Mouse (Mus musculus) midbrain, embryonic 14.5 days (tissue): ENCODE results near the gene Slc17a9. TPM values are rescaled to one million over a fixed set of nuclear protein-coding genes. Genes with fewer than 3 reads are reported as not detected.

Experiments
- ATAC-seq: fragments of 200-750 bp; cut with Nextera tagmentation; 2 replicates; pipeline ENCODE4 v1.8.0; 2017; ENCODE audit warnings: moderate number of reproducible peaks, moderate library complexity; ENCODE audit not compliant: low FRiP score, low TSS enrichment
- DNase-seq: peaks from one replicate; pipeline ENCODE4 v3.0.0-alpha.2; 2015
- H3K27ac ChIP-seq: fragments of 300-500 bp; sonication (generic); replicated peaks from 2 replicates; pipeline ENCODE4 v1.5.1; 2014; ENCODE audit warnings: mild to moderate bottlenecking, low read depth, low read length, moderate library complexity
- H3K27me3 ChIP-seq: fragments of 300-500 bp; sonication (generic); 2 replicates; pipeline ENCODE4 v1.6.1; 2014; ENCODE audit warnings: low read length, control low read depth, mixed read lengths; ENCODE audit not compliant: control insufficient read depth, insufficient read depth
- H3K36me3 ChIP-seq: fragments of 300-500 bp; sonication (generic); 2 replicates; pipeline ENCODE4 v1.6.1; 2014; ENCODE audit warnings: low read length, control low read depth; ENCODE audit not compliant: control insufficient read depth, insufficient read depth
- H3K4me1 ChIP-seq: fragments of 300-500 bp; sonication (generic); 2 replicates; pipeline ENCODE4 v1.6.1; 2014; ENCODE audit warnings: mild to moderate bottlenecking, antibody characterized with exemption, low read length, control low read depth; ENCODE audit not compliant: control insufficient read depth, insufficient read depth
- H3K4me2 ChIP-seq: fragments of 300-500 bp; sonication (generic); 2 replicates; pipeline ENCODE4 v1.6.1; 2014; ENCODE audit warnings: mild to moderate bottlenecking, low read length, moderate library complexity
- H3K4me3 ChIP-seq: fragments of 300-500 bp; sonication (generic); replicated peaks from 2 replicates; pipeline ENCODE4 v1.5.1; 2014; ENCODE audit warnings: low read depth, low read length
- H3K9ac ChIP-seq: fragments of 300-500 bp; sonication (generic); replicated peaks from 2 replicates; pipeline ENCODE4 v1.6.1; 2014; ENCODE audit warnings: mild to moderate bottlenecking, low read length, moderate library complexity
- H3K9me3 ChIP-seq: fragments of 300-500 bp; sonication (generic); 2 replicates; pipeline ENCODE4 v1.6.1; 2016; ENCODE audit warnings: low read length, control low read depth, mixed read lengths; ENCODE audit not compliant: control insufficient read depth
- WGBS: fragments of 180-500 bp; shearing (Covaris S2); extraction: QIAGEN DNeasy Blood & Tissue Kit; methylation state at CpG from one replicate; pipeline ENCODE4 v1.1.7; 2014; 5-methylcytosine and 5-hydroxymethylcytosine counted together
- polyA plus RNA-seq: library from polyadenylated mRNA; unstranded; fragments of >200 nt; fragmentation: Nextera tagmentation; extraction: Ambion mirVana; gene quantifications from 2 replicates; pipeline ENCODE4 v1.2.1, GENCODE M21; 2014

The Slc17a9 gene
- 0.12 TPM in 1 of 2 replicates, not detected in the other for polyA plus RNA-seq

DNA sequence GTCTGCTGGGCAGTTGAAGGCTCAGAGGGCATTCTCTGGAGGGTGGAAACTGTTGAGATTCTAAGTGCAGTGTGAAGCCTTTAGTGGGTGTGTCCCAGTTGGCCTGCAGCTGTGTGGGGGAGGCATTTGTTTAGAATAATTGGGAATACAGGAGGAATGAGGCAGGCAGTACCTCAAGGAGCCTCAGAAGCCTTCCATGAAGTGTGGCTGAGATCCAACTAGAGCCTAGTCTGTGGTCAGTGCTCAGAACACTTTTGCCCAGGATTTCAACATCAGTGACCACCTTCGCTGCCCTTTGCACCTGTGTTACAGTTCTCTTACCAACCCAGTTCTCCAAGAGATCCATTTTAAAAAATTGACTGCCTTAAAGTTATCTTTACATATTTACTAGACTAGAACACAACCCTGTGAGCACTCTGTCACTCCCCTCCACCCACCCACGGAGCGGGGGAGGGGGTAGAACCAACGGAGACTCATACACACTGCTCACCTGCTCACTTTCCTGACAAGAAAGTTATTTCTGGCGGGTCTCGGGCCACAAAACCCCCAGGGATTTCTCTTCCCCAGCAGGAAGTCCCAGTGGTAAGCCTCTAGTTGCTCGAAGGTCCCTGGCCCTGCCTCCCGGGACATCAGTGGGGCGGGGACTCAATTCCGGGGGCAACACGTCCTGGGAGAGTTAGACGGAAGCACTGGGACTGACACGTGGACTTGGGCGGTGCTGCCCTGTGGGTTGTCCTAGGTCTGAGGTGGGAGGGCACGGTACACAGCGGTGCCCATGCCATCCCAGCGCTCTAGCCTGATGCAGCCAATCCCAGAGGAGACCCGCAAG is at the start of gene Slc17a9:
Slc17a9 (plus strand) TSS at position 679 of the 829 bp plus-strand sequence.
- H3K4me3 ChIP-seq, result no peak within 1 kb of the TSS
- peaks cover 46% of the 10 kb centered on the region for H3K36me3 ChIP-seq
- 5% methylated on average over 18 of the region's 18 CpGs for WGBS
- no peaks in the 10 kb centered on the region for H3K9me3 ChIP-seq
- H3K4me2 ChIP-seq, result no peak within 1 kb of the TSS
- H3K27ac ChIP-seq, result no peak within 1 kb of the TSS
- no peak for ATAC-seq
- H3K27me3 ChIP-seq, result no peaks in the 10 kb centered on the region
- DNase-seq, result no peak
- H3K9ac ChIP-seq, result no peak within 1 kb of the TSS
- no peaks in the 10 kb centered on the region for H3K4me1 ChIP-seq

DNA sequence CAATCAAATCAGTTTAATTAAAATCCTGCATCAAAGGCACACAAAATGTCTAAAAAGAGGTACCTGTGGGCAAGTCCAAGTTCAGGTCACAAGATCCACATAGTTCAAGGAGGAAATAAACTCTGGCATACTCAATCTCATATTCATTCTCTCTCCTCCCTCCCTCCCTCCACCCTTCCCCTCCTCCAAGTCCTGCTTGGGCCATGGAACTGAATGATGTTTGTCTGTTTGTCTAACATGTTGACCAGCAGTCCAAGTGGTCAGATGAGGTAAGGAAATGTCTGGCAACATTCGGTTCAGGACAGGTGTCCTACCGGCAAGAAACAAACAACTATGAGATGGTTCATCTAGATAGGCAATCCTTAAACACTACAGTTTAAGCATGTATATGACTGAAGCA is 48.4 kb upstream of the Slc17a9 start:
- no peak overlapping the region for H3K27ac ChIP-seq
- 94% methylated on average over 2 of the region's 2 CpGs for WGBS
- DNase-seq, result no peak
- H3K4me2 ChIP-seq, result no peak overlapping the region
- ATAC-seq, result no peak
- no peaks in the 10 kb centered on the region for H3K9me3 ChIP-seq
- H3K4me3 ChIP-seq, result no peak overlapping the region
- no peak overlapping the region for H3K9ac ChIP-seq
- H3K4me1 ChIP-seq, result no peaks in the 10 kb centered on the region
- H3K36me3 ChIP-seq, result peaks cover 57% of the 10 kb centered on the region
- H3K27me3 ChIP-seq, result no peaks in the 10 kb centered on the region

GRCm38 (mm10) chr2:180678609-180679140 is 46.4 kb upstream of the Slc17a9 start:
- Histone ChIP-seq H3K27ac (no peak overlapping the region), H3K9me3 (no peaks in the 10 kb centered on the region), H3K27me3 (no peaks in the 10 kb centered on the region), H3K4me2 (no peak overlapping the region), H3K36me3 (peaks cover 57% of the 10 kb centered on the region), H3K4me1 (no peaks in the 10 kb centered on the region), H3K4me3 (no peak overlapping the region), H3K9ac (no peak overlapping the region)
- DNase-seq, result peak; percentile 83
- ATAC-seq, result no peak; the same call in 1 of the 2 replicates
- WGBS, result 22% methylated on average over 4 of the region's 4 CpGs

DNA sequence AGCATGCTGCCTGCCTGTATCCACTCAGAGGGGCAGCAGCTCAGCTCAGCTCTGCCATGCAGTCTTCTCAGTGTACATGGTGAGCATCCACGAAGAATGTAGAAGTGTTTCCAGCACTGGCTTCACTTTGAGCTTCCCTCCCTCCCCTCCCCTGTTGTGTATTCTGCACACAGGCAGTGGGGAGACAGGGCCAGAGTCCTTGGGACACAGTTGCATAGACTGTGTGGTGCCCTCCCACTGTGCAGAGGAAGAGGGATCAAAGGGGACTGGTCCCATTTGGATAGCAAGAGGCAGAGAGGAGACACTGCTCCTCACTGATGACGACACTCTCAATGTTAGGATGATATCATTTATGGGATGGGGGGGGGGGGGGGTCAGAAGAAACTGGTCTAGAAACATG is 43.8 kb upstream of the Slc17a9 start:
- Histone ChIP-seq H3K9me3 (no peaks in the 10 kb centered on the region), H3K4me1 (no peaks in the 10 kb centered on the region), H3K4me2 (no peak overlapping the region), H3K27me3 (no peaks in the 10 kb centered on the region), H3K36me3 (peaks cover 67% of the 10 kb centered on the region), H3K27ac (no peak overlapping the region), H3K9ac (no peak overlapping the region), H3K4me3 (no peak overlapping the region)
- DNase-seq (no peak), ATAC-seq (no peak)
- 74% methylated on average over 2 of the region's 2 CpGs for WGBS

DNA sequence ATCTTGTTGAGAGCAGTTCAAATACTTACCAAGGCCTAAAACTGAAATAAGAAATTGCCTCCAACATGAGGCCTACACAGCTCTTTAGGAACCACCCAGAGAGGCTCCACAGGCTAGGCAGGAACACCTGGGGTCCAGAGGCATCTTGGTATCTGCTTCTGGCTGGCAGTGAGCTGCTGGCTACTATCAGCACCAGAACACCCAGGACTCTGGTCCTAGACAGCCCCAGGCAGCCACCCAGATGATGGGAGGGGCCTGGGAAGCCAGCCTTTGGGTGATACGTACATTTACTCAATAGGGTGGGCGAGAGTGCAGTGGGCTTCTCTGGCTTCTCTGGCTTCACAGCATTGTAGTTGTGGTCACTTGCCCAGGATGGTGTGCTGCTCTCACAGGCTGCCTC is 41.5 kb upstream of the Slc17a9 start:
- DNase-seq (no peak), ATAC-seq (no peak)
- no peaks in the 10 kb centered on the region for H3K4me1 ChIP-seq
- no peaks in the 10 kb centered on the region for H3K9me3 ChIP-seq
- peaks cover 88% of the 10 kb centered on the region for H3K36me3 ChIP-seq
- H3K27me3 ChIP-seq, result no peaks in the 10 kb centered on the region
- H3K4me3 ChIP-seq, result no peak overlapping the region
- 85% methylated on average over 2 of the region's 2 CpGs for WGBS
- no peak overlapping the region for H3K27ac ChIP-seq
- no peak overlapping the region for H3K4me2 ChIP-seq
- H3K9ac ChIP-seq, result no peak overlapping the region

DNA sequence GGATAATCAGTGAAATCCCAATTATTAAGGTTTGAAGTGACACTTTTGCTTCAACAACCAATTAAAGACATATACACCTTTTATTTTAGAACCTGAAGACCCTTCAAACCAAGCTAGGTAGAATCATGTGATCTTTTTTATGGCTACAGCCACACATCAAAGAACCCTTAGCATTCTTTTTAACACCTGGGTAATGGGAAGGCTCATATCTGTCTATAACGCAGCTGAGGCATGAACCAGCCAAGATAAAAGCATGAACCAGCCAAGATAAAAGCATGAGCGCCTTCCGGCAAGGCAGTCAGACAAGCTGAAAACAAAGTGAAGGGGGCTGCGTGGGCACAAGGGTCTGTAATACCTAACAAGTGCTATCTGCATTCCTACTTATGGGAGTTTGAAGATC is 41.0 kb upstream of the Slc17a9 start:
- Histone ChIP-seq H3K36me3 (peaks cover 93% of the 10 kb centered on the region), H3K9me3 (no peaks in the 10 kb centered on the region), H3K27ac (no peak overlapping the region), H3K4me3 (no peak overlapping the region), H3K4me1 (no peaks in the 10 kb centered on the region), H3K9ac (no peak overlapping the region), H3K27me3 (no peaks in the 10 kb centered on the region), H3K4me2 (no peak overlapping the region)
- DNase-seq (no peak), ATAC-seq (no peak)
- WGBS, result 91% methylated on average over 4 of the region's 4 CpGs

DNA sequence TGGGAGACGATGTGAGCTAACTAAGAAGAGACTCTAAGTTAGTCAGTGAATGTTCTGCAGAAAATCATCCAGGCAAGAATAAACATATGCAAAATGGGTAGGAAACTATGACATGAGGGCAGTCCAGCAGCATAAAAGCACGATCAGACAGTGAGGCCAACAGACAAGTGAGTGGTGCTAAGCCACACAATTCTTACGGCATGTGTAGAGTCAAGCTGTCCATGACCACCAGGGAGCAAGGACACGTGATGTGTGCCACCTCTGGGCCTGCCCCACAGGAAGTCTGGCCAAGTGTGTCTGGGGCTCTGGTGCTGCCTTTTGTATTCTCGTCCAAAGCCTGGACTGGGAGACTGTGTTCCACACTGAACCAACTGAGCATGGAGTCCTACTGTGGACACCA is 35.2 kb upstream of the Slc17a9 start:
- Histone ChIP-seq H3K9ac (no peak overlapping the region), H3K36me3 (peaks cover 53% of the 10 kb centered on the region), H3K4me1 (peaks cover 4% of the 10 kb centered on the region; the same call in 1 of the 2 replicates), H3K4me2 (no peak overlapping the region), H3K4me3 (no peak overlapping the region), H3K9me3 (no peaks in the 10 kb centered on the region), H3K27me3 (no peaks in the 10 kb centered on the region), H3K27ac (no peak overlapping the region)
- DNase-seq, result no peak
- 83% methylated on average over 5 of the region's 5 CpGs for WGBS
- no peak for ATAC-seq

DNA sequence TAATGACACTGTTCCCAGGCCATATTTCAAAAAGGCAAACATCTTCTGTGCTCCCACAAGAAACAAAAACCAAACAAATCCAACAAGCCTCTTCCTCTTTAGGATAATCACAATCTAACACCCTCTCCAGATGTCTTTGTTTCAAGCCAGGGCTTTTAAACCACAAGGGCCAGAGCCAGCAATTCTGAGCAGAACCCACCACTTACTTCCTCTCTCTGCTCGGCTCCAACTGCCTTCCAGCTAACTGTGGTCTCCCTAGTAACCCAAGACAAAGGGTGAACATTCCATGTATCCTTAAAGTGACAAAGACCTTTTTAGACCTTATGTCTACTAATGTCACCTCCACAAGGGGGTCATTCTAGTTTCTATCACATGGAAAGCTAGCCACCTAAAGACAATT is 32.4 kb upstream of the Slc17a9 start:
- DNase-seq (peak; percentile 52), ATAC-seq (no peak)
- Histone ChIP-seq H3K4me2 (peak overlapping the region; percentile 9), H3K4me1 (peaks cover 4% of the 10 kb centered on the region; the same call in 1 of the 2 replicates), H3K27me3 (no peaks in the 10 kb centered on the region), H3K4me3 (no peak overlapping the region), H3K27ac (0 out of 2 replicates have a peak overlapping the region, but pooled peaks have one; percentile 26), H3K36me3 (peaks cover 26% of the 10 kb centered on the region), H3K9me3 (no peaks in the 10 kb centered on the region), H3K9ac (peak overlapping the region; percentile 20; the same call in 1 of the 2 replicates)
- WGBS, result 0% methylated on average over 1 of the region's 1 CpGs

DNA sequence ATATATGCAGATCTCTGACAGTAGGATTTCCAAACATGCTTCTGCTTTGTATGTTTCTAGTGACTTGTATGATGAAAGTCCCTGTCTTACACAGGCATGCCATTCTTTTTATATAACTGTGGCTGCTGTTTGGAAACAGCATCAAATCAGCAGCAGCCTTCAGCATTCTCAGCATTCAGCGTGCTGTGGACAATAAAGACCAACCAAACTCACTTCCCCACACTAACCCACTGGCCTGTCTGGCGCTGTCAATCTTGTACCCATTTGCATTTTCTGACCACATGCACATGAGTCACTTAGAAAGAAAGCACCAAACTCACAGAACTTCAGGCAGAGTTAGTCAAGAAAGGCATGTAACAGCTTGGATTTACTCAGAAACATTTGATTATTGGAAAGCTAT is 29.9 kb upstream of the Slc17a9 start:
- no peak overlapping the region for H3K4me2 ChIP-seq
- peaks cover 2% of the 10 kb centered on the region; the same call in 1 of the 2 replicates for H3K36me3 ChIP-seq
- H3K27me3 ChIP-seq, result no peaks in the 10 kb centered on the region
- peaks cover 12% of the 10 kb centered on the region for H3K4me1 ChIP-seq
- no peak overlapping the region for H3K27ac ChIP-seq
- WGBS, result 47% methylated on average over 2 of the region's 2 CpGs
- DNase-seq (no peak), ATAC-seq (no peak)
- no peaks in the 10 kb centered on the region for H3K9me3 ChIP-seq
- H3K9ac ChIP-seq, result no peak overlapping the region
- no peak overlapping the region for H3K4me3 ChIP-seq
